Mouse (Mus musculus) G1E (cell line): ENCODE measurements around the gene Nnat. TPM values are rescaled to one million over a fixed set of nuclear protein-coding genes. Genes with fewer than 3 reads are reported as not detected.

Experiments used
- ATAC-seq: 2 replicates; pipeline ENCODE4 v1.8.0; 2016; ENCODE audit warnings: mild to moderate bottlenecking; ENCODE audit not compliant: insufficient number of reproducible peaks, poor library complexity, low FRiP score, severe bottlenecking; ENCODE audit errors: extremely low read depth
- DNase-seq: peaks from one replicate; pipeline ENCODE4 v3.0.0; 2012; ENCODE audit warnings: low spot score
- H3K27me3 ChIP-seq: 2 replicates; pipeline ENCODE4 v1.6.1; 2012; ENCODE audit warnings: mild to moderate bottlenecking, low read length, inconsistent platforms; ENCODE audit not compliant: insufficient read depth
- H3K36me3 ChIP-seq: replicated peaks from 2 replicates; pipeline ENCODE3; 2012; ENCODE audit warnings: mild to moderate bottlenecking, inconsistent platforms
- H3K4me1 ChIP-seq: 2 replicates; pipeline ENCODE4 v1.6.1; 2012; ENCODE audit warnings: low read depth, low read length, inconsistent platforms, mixed read lengths; ENCODE audit not compliant: insufficient read depth
- H3K4me3 ChIP-seq: 2 replicates; pipeline ENCODE4 v1.5.1; 2012; ENCODE audit warnings: low read depth, mild to moderate bottlenecking, inconsistent platforms, low read length, moderate library complexity, mixed read lengths
- H3K9me3 ChIP-seq: replicated peaks from 2 replicates; pipeline ENCODE4 v1.6.1; 2012; ENCODE audit warnings: inconsistent platforms
- CTCF ChIP-seq: IDR thresholded peaks from 2 replicates; pipeline ENCODE4 v1.5.1; 2012; ENCODE audit warnings: low read depth, low read length, inconsistent platforms, mixed read lengths
- GATA1 ChIP-seq: IDR thresholded peaks from 2 replicates; pipeline ENCODE4 v1.6.1; 2012; ENCODE audit warnings: borderline replicate concordance, low read length, inconsistent platforms, mixed read lengths
- GATA2 ChIP-seq: IDR thresholded peaks from 2 replicates; pipeline ENCODE4 v1.6.1; 2012; ENCODE audit warnings: low read depth, low read length, inconsistent platforms, borderline replicate concordance
- POLR2AphosphoS5 ChIP-seq: IDR thresholded peaks from 2 replicates; pipeline ENCODE4 v1.6.1; 2012; ENCODE audit warnings: low read depth, low read length, inconsistent platforms; ENCODE audit not compliant: insufficient replicate concordance
- TAL1 ChIP-seq: conservative IDR thresholded peaks from 2 replicates; pipeline ENCODE4 v1.6.1; 2012; ENCODE audit warnings: low read depth, low read length, inconsistent platforms, mixed read lengths
- polyA plus RNA-seq: library from polyadenylated mRNA; stranded (reverse); fragments of >175 nt; gene quantifications from 2 replicates; pipeline ENCODE4 v1.2.3, GENCODE M21; 2012
- total RNA-seq, 2 experiments: library from RNA; stranded (forward) in 1 of 2; stranded (reverse) in 1 of 2; fragments of 200-1000 nt in 1 of 2; fragments of >200 nt in 1 of 2; fragmentation: Nextera tagmentation in 1 of 2; gene quantifications; 2 replicates each; pipeline ENCODE4 v1.2.3; 2014 to 2017

The Nnat gene
- total and polyA plus RNA-seq, 3 experiments: not detected

DNA sequence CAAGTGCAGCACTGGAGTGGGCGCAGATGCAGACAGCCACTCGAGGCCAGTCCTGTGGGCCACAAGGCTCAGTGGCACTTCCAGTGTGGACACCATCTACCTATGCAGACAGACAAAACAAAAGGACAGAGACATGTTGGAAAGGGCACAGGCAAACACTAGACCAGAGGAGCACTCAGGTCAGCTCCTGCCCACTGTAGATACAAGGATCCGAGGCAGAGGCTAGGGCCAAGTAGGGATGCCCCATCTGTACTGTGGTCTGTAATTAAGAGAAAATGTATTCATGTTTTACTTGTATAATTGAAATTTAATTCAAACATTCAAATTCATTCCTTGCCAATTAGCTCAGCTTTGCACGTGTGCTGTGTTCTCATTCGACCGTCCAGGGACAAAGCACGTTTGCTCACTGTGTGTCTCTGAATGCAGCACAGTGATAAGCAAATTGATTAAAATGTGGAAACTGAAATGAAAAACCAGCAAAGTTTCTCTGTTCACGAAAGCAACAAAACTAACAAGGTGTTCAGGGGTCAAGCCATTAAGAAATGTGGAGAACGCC is 15.5 kb upstream of the Nnat start:
- ATAC-seq: no peak
- TF ChIP-seq POLR2AphosphoS5 (no peak), GATA2 (no peak), TAL1 (no peak), GATA1 (no peak), CTCF (no peak)
- H3K36me3 ChIP-seq: peaks cover 53% of the 10 kb centered on the region

GRCm38 (mm10) chr2:157546686-157547085 is 13.2 kb upstream of the Nnat start:
- H3K27me3 ChIP-seq: no peaks in the 10 kb centered on the region
- no peak for ATAC-seq
- DNase-seq: no peak
- no peaks in the 10 kb centered on the region for H3K4me1 ChIP-seq
- H3K36me3 ChIP-seq: peaks cover 61% of the 10 kb centered on the region
- no peak overlapping the region for H3K4me3 ChIP-seq
- no peaks in the 10 kb centered on the region for H3K9me3 ChIP-seq
- no peak for TF ChIP-seq GATA2
- no peak for TF ChIP-seq GATA1
- TF ChIP-seq POLR2AphosphoS5: no peak
- TF ChIP-seq CTCF: no peak
- TF ChIP-seq TAL1: no peak

More for the DNA sequence above, 15.5 kb upstream of the Nnat start:
- Histone ChIP-seq H3K4me3 (no peak overlapping the region), H3K9me3 (no peaks in the 10 kb centered on the region), H3K27me3 (no peaks in the 10 kb centered on the region), H3K4me1 (no peaks in the 10 kb centered on the region)
- no peak for DNase-seq

DNA sequence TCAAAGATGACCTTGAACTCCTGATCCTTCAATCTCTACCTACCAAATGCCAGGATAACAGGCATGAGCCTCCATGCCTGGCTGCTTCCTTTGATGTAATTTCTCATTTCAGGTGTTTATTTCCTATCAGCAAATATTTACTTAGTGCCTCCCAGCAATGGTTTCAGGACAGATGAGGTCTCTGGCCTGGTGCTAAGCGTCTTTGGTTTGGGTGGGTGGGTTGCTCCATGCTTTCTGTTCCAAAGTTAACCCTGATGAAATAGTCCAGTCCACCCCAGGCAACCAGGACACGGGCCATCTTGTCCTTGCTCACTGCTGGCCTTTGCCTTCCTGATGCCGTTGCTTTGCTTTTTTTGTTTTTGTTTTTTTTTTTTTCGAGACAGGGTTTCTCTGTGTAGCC is 9.6 kb upstream of the Nnat start:
- DNase-seq (no peak), ATAC-seq (no peak)
- no peaks in the 10 kb centered on the region for H3K27me3 ChIP-seq
- H3K4me1 ChIP-seq: no peaks in the 10 kb centered on the region
- no peaks in the 10 kb centered on the region for H3K9me3 ChIP-seq
- peaks cover 69% of the 10 kb centered on the region for H3K36me3 ChIP-seq
- H3K4me3 ChIP-seq: no peak overlapping the region
- TF ChIP-seq CTCF (no peak), TAL1 (no peak)

DNA sequence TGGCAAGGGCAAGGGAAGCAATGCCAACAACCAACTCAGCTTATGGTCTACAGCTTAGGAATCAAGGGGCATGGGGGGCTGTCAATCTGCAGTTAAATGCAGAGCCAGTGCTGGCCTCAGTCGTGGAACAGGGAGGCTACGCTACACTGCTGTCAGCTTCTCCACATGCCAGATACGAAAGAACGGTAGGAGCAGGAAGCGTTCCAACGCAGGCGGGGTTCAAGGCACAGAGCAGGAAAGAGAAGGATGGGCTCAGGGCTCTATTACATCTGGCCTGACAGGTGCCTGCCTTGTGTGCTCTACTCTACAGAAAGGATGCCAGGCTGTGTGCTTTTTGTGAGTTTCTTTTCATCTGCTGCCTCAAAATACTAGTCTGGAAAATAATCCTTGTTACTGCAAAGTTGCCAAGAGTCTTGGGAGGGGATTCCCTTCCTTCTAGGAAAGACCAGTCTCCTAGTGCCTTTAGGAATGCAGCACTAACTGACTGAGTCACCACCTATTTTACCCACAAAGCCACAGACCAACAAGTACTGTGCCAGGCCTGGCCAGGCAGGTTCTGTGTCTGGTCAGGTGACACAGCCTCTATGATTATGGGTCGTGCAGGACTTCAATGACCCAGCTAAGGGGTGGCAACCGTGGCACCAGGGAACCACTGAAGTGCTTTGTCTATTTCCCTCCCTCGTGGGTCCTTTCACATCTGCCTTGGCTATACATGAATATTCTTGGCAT is 7.6 kb upstream of the Nnat start:
- TF ChIP-seq CTCF: no peak
- TF ChIP-seq GATA1: no peak
- no peak for TF ChIP-seq POLR2AphosphoS5
- no peak for TF ChIP-seq GATA2
- no peak for TF ChIP-seq TAL1
- no peak overlapping the region for H3K4me3 ChIP-seq
- no peak for ATAC-seq
- H3K27me3 ChIP-seq: no peaks in the 10 kb centered on the region
- peaks cover 72% of the 10 kb centered on the region for H3K36me3 ChIP-seq
- no peak for DNase-seq
- no peaks in the 10 kb centered on the region for H3K4me1 ChIP-seq
- no peaks in the 10 kb centered on the region for H3K9me3 ChIP-seq

DNA sequence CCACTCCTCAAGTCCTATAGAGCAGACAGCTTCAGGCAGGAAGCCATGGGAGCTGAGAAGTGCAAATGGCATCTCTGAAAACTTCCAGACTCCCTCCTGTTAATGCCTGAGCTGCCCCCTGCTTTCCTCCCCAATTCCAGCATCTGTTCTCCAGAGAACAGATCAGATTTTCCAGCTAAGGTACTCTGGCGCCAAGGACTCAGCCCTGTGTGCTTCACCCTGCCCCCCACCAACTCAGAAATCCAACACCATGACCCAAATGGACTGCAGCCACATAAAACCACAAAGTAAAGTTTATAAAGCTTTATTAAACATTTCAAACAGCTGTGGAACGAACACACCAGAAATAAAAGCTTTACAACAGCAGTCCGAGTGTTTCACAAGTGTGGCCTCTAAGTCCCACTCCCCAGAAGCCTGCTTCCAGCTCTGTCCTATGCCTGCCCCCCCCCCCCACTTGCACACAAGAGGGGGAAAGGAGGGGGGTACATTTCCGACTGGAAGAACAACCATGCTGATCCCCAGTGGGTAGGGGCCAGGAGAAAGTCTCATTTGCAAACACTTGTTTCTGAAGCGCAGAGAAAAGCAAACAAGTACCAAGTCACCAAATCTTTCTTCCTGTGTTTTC is 3.7 kb upstream of the Nnat start:
- no peak overlapping the region for H3K4me3 ChIP-seq
- no peak for TF ChIP-seq TAL1
- TF ChIP-seq GATA2: no peak
- TF ChIP-seq POLR2AphosphoS5: no peak
- TF ChIP-seq GATA1: no peak
- no peak for TF ChIP-seq CTCF
- no peaks in the 10 kb centered on the region for H3K27me3 ChIP-seq
- peaks cover 2% of the 10 kb centered on the region; the same call in 1 of the 2 replicates for H3K4me1 ChIP-seq
- peaks cover 79% of the 10 kb centered on the region for H3K36me3 ChIP-seq
- H3K9me3 ChIP-seq: peaks cover 12% of the 10 kb centered on the region
- ATAC-seq: no peak
- no peak for DNase-seq

DNA sequence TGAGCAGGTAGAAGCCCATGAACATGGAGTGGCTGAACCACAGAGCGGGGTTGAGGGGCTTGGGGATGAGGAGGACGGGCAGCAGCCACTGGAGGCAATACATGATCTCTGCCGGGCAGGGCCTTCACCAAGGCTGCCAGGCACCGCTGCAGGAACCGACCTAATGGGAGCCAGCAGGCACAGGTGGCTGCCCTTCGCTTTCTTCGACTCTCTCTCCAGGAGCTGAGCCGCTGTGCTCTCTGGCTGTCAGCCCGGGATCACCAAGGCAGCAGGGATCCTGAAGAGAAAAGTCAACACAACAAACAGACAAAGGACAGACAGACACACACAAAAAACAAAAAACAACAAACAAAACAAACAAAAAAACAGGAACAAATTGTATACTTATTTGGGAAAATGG is 1.8 kb upstream of the Nnat start:
- peaks cover 18% of the 10 kb centered on the region for H3K9me3 ChIP-seq
- no peak for ATAC-seq

More for the DNA sequence above, 1.8 kb upstream of the Nnat start:
- DNase-seq: no peak
- H3K4me3 ChIP-seq: no peak overlapping the region
- H3K27me3 ChIP-seq: no peaks in the 10 kb centered on the region
- TF ChIP-seq GATA2 (no peak), GATA1 (no peak), CTCF (no peak), TAL1 (no peak), POLR2AphosphoS5 (no peak)
- peaks cover 82% of the 10 kb centered on the region for H3K36me3 ChIP-seq
- peaks cover 19% of the 10 kb centered on the region for H3K4me1 ChIP-seq
